Mouse (Mus musculus): ENCODE results near the gene Gfap.

- TF ChIP-seq CTCF (IDR thresholded peaks at IDR 0.05; ENCODE audit: low read depth, low read length): no peak
- TF ChIP-seq GATA2 (IDR thresholded peaks at IDR 0.05; ENCODE audit: borderline replicate concordance, low read depth, low read length): no peak
- TF ChIP-seq POLR2AphosphoS5 (IDR thresholded peaks at IDR 0.05; ENCODE audit: insufficient replicate concordance, low read depth, low read length): no peak
- no peak for TF ChIP-seq GATA1 (IDR thresholded peaks at IDR 0.05; ENCODE audit: borderline replicate concordance, low read length)
- no peak for TF ChIP-seq TAL1 (conservative IDR thresholded peaks at IDR 0.05; ENCODE audit: low read depth, low read length)
Measured at GRCm38 (mm10) chr11:102946265-102946991, 45.7 kb upstream of the Gfap start, which contains the start of gene C1ql1.
